ENCODE assay signal across 18 mouse cellular contexts in genomic region chr19:8708954-8709353, GRCm38 (mm10). TPM values are rescaled to one million over a fixed set of nuclear protein-coding genes. Genes with fewer than 3 reads are reported as not detected.
"Had no signal": no experiment of that assay in that cellular context is flagged by ENCODE, and none has a peak within 500 bp of the region (broad histone marks: within the 10 kb centered on the region; RNA-seq: fewer than 3 reads in every experiment).

No protein-coding gene starts in this region.

- H3K9ac ChIP-seq: limb, embryonic 12.5 days; lung, embryonic 14.5 days; midbrain, embryonic 15.5 days had no signal

- ATAC-seq: midbrain, embryonic 15.5 days had no signal

- H3K27me3 ChIP-seq: limb, embryonic 12.5 days; midbrain, embryonic 15.5 days; neural tube, embryonic 13.5 days had no signal

- H3K27ac ChIP-seq: kidney, postnatal 0 days; limb, embryonic 12.5 days; midbrain, embryonic 10.5 days; midbrain, embryonic 15.5 days; neural tube, embryonic 13.5 days had no signal

- H3K9me3 ChIP-seq: limb, embryonic 12.5 days; midbrain, embryonic 10.5 days; midbrain, embryonic 15.5 days; neural tube, embryonic 13.5 days had no signal

- DNase-seq: kidney, adult 11 months; kidney, adult 9 months; kidney, postnatal 36 days; lung, embryonic 14.5 days; lung, postnatal 10 days; lung, postnatal 4 days; retina, postnatal 1 day; right cerebral cortex, postnatal 4 days; spleen, adult 18-20 months; thymus, adult 18-20 months; thymus, postnatal 14 days had no signal

- H3K4me3 ChIP-seq: limb, embryonic 12.5 days; midbrain, embryonic 10.5 days; midbrain, embryonic 15.5 days; neural tube, embryonic 13.5 days had no signal

- H3K4me2 ChIP-seq: limb, embryonic 12.5 days; lung, embryonic 14.5 days; midbrain, embryonic 15.5 days; neural tube, embryonic 13.5 days had no signal

RNA-seq across cellular contexts. Expression of gene 1700092M07Rik, which starts 31.6 kb away (rescaled TPM):
- total RNA-seq: monocyte, adult 5-6 weeks had no signal
- polyA plus RNA-seq: liver, adult 2 months had no signal

RNA-seq across cellular contexts. Expression of gene Chrm1, which starts 45.4 kb away (rescaled TPM):
- total RNA-seq: monocyte, adult 5-6 weeks had no signal
- polyA plus RNA-seq: midbrain, embryonic 10.5 days had no signal
